Mouse (Mus musculus): ENCODE results near the gene Utp4. TPM values are rescaled to one million over a fixed set of nuclear protein-coding genes. Genes with fewer than 3 reads are reported as not detected.
"Not testable (repeated sequence)": the region's sequence is repeated elsewhere in the genome, so short reads cannot be mapped to it uniquely, and the experiment has no call there.

Utp4 gene
- total RNA-seq, 4 experiments from 2014 or later, result 20.2 to 23.0 (median 21.6) TPM

DNA sequence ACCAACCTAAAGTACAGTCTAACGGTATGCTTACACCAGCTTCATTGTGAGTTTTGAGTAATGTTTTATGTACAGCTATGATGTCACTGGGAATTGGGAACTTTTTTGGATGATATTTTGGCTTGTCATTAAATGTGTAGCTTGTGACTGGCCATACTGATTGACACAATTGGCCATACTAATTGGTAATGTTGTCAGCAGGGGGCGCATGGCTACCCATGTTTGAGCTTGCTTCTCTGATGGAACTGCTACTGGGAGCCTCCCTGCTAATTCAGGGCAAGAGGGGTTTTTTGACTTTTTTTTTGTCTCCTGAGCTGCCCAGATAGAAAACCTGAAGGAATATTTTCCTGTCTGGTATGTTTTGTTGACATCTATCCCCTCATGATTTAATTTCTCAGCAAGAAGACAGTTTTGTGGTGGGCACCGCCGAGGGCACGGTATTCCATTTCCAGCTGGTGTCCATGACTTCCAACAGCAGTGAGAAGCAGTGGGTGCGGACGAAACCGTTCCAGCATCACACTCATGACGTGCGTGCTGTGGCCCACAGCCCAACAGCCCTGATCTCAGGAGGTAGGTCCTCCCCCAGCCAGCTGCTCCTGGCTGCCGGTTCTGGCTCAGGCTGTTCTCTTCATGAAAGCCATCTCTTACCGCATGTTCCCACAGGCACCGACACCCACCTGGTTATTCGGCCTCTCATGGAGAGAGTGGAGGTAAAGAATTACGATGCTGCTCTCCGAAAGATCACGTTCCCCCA is 12.5 kb downstream of the Utp4 start:
- peak; percentile 72 for DNase-seq (ENCODE audit: low spot score)

DNA sequence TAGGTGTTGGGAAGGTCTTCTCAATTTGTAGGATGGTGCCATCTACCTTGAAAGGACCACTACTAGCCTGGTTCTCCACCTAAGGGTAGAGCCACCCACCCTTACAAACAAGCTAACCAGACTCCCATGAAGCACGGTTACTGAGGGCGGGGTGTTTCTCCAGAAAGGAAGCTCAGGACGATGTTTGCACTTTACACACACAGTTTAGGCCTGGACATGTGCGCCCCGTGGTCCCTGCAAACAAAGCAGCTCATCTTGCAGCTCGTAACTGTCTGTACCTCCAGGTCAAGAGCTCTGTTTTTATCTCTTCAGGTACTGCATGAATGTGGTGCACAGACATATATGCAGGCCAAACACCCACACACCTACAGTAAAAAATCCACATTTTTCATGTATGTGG is 13.2 kb downstream of the Utp4 start:
- no peak for DNase-seq (ENCODE audit: low spot score)

DNA sequence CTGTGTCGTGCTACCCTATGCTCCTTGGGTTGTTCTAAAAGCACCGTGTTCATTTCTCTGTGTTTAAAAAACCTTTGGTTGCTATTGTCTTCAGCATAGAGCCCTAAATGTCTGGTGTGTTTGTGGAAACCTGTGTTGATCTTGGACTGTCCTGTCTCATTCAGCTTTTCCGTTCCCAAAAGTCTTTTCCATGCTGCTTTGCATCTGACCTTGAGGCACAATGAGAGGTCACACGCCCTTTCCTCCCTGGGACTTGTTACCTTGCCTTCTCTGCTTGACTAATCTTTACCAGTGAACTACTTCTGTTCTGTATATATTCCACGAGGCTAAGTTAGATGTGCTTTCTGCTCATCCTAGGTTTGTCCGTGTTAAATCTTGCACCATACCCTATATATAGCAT is 14.0 kb downstream of the Utp4 start:
- DNase-seq (ENCODE audit: low spot score), result no peak

DNA sequence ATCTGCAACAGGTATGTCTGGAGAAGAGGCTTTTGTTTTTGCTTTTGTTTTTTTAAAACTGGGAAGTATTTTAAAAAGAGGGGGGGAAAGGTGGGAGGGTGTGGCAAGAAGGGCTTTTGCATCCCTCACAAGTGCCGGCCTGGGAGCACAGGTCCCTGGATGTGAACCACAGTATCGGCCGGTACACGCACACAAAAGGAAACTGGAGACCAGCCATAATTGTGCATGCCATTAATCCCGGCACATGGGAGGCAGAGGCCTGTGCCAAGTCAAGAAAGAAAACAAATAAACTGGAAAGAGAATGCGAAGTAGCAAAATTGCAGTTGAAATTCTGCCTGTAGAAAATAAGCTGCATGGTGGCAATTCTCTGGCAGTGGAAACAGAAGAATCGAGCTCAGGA is 14.9 kb downstream of the Utp4 start:
- DNase-seq (ENCODE audit: low spot score), result no peak

DNA sequence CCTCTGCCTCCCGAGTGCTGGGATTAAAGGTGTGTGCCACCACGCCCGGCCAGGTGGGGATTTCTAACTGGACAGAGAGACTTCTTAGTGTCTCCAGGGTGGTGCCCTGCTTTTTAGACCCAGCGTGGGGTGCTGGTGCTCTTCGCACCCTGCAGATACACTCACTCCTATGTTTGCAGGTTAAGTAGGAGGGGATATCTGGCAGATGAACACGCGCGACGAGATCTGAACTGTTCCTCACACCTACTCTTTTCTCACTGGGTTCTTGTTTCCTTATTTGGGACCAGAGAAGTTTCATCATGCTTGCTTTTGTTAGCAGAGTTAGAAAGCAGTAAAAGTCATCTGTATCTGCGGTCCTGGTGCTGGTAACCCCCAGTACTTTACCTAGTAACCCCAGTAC is 20.2 kb downstream of the Utp4 start:
- no peak for DNase-seq (ENCODE audit: low spot score)

DNA sequence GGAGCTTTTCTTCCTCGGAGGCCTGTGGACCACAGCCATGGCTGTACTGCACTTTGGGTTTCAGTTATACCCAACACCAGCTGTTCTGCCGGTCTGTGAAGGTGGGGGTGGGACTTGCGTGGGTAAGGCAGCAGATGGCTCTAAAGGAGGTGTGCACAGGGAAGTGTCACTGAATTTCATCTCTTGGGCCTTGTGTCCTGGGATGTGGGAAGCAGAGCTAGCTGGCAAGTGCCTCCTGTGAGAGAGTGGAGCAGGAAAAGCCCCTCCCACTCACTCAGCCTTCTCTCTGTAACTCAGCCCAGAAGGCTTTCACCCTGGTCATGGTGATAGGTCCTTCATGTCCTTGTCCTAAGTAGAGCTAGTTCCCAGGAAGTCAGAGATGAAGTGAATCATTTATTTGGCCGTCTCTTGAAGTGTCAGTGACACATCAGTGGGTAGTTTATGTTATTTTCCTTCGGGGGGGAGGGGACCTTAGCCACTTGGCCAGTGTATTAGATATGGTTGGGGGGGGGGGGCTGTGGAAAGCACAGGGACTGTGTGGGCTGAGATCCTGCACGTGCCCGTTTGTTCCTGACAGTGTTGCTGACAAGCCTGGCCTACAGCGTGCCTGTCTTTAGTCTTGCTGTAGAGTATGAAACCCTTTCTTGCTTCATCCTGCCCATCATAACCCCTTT is 26.4 kb downstream of the Utp4 start:
- no peak for DNase-seq (ENCODE audit: low spot score)

DNA sequence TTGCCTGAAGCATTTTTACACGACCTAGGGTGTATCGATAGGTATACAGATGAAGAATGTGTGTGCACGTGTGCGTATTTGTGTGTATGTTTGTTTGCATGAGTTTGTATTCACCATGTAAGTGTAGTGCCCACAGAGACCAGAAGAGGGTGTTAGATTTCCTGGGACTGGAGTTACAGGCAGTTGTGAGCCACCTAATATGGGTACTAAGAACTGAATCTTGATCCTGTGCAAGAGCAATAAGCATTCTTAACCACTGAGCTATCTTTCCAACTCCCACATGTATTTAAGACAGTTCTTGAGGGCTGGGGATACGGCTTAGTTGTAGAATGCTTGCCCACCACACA is 26.9 kb downstream of the Utp4 start:
- no peak for DNase-seq (ENCODE audit: low spot score)

DNA sequence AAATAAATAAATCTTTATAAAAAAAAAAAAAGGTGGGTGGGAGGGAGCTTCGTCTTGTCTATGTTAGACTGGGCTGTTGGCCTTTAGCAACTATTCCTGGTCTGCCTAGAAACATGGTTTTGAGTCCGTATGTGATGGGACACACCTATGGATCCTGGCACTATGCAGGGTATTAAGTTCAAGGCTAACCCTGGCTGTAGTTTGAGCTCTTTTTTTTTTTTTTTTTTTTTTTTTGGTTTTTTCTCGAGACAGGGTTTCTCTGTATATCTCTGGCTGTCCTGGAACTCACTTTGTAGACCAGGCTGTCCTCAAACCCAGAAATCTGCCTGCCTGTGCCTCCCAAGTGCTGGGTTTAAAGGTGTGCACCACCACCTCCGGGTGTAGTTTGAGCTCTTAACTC is 30.6 kb downstream of the Utp4 start:
- DNase-seq (ENCODE audit: low spot score), result no peak

DNA sequence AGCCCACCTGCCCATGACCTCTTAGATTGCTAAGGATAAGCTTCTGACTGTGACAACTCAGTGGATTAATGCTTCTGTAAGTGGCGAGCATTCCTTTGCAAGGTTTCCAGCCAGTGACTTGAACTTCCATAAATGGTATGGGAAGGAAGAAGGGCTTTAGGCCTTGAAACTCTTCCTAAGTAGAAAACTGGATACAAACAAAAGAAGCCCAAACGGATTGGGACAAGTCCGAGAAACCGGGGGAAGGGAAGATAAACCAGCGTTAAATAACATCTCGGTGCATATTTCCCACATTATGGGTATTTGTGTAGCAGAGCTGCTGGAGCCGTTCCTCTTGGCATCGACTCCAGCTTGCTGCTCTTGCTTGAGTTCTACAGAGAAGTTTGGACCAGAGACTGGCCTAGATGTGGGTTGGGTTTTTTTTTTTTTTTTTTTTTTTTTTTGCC is 31.5 kb downstream of the Utp4 start:
- DNase-seq (ENCODE audit: low spot score), result no peak

DNA sequence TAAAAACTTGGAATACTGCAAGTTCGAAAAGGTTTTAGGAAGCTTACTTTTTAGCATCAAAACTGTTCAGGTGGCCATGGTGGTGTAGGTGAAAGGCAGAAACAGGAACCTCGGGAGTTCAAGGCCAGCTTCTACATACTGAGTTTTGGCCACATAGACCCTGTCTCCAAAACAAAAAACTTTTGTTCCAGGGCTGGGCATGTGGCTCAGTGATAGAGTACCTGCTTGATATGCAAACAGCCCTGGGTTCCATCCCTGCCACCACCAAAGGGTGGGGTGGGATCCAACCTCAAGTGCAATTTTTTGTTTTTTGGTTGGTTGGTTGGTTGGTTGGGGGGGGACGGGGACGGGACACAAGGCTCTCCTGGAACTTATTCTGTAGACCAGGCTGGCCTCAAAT is 32.0 kb downstream of the Utp4 start:
- DNase-seq (ENCODE audit: low spot score), result no peak

DNA sequence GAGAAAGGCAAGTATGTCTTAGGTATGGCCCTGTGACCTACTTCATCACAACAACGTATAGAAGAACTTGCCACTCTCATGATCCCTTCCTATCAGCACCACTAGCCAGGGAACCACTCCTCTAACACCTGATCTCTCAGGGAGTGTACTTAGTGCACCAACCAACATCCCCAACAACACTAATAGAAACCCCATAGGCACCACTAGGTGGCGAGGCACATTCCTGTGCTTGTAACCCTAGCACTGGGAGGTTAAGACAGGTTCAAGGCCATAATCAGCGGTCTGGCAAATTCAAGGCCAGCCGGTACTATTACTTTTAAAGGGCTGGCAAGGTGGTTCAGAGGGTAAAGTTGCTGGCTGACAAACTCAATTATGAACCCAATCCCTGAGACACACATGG is 33.8 kb downstream of the Utp4 start:
- no peak for DNase-seq (ENCODE audit: low spot score)

DNA sequence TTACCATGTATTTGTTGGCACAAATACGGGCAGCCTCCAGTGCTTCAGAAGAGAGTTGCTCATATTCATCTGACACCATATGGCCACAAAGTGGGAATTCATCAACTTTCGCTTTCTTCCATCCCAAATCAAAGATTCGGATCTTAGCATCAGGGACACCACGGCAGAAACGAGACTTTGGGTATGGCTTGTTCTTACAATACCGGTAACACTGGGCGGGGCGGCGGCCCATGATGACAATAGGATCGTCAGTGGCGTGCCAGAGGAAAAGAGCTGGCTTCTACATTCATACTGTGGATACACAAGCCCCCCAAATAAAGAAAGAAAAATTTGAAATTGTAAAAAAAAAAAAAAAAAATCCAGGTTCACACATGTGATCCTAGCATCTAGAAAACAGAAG is 34.7 kb downstream of the Utp4 start:
- DNase-seq (ENCODE audit: low spot score), result not testable (repeated sequence)

DNA sequence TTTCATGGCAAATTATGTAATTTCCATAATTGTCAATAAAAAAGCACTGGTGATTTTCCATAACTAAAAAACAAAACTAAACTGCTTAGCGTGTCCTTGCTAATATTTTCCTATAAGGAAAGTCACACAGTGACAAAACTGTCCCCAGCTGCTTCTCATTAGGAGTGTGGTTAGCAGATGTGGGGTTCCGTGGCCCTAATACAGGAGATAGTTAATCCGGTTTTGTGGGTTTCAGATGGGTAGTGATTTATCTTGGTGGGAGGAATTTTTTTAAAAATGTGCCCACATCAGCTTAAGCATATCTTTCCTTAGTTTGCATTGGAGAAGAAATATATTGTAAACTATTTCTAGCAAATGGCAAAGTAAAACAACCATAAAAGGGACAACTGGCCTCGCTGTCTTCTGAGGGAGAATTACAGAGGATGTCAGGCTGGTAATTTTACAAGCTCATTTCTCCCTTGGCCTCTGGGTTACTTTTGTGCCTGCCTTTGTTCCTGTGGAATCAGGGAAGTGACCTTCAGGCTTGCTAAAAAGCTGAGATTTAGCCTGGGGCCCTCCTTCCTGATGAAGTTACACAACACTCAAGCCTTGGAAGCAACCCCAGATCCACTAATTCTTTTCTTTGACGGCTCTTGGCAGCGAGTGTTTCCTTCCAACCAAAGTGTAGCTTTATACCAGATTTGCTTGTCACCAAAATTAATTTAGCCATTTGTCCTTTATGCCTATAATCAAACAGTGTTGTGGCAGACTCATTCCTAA is 35.9 kb downstream of the Utp4 start:
- peak; percentile 83 for DNase-seq (ENCODE audit: low spot score)

DNA sequence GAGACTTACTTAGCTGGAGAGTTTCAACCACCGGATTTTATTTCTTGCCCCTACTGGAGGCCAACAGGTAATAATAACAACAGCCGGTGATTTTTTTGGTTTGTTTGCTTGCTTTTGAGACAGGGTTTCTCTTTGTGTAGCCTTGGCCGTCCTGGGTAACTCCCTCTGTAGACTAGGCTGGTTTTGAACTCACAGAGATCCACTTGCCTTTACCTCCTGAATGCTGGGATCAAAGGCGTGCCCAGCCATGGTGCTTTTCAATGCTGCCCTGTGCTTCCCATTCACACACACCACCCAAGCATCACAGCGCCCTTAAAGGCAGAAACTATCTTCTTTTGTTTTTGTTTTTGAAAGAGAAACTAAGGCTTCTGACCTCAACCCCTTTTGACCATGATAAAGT is 36.5 kb downstream of the Utp4 start:
- no peak for DNase-seq (ENCODE audit: low spot score)

DNA sequence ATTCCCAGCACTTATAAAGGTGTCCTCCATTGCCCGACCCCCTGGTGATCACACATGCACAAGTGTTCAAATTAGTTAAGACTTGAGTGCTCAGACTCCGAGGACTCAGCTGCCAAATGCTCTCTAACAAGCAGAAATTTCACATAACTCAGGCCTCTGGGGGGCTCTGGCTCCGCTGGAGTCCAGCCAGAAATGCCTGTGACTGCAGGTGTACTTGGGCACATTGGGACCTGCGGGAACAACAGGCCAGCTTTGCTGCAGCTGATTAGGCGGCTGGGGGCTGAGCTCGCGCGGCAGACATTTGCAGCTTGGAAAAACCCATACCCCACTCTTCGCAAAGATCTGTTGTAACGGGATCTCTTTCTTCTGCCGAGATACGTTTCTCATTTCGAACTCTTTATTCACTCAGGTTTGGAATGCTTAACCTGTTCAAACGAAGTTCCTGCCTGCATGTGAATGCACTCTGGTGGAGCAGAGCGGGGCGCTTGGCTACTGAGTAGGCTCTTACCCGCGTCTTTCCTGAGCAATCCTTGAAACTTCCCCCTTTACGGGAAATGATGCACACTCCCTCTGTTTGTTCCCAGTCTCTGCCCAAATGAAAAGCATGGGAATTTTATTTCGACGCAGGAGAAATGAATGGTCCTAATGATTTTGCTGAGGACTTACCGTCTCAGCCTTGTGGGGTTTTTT is 39.1 kb downstream of the Utp4 start:
- DNase-seq (ENCODE audit: low spot score), result no peak

DNA sequence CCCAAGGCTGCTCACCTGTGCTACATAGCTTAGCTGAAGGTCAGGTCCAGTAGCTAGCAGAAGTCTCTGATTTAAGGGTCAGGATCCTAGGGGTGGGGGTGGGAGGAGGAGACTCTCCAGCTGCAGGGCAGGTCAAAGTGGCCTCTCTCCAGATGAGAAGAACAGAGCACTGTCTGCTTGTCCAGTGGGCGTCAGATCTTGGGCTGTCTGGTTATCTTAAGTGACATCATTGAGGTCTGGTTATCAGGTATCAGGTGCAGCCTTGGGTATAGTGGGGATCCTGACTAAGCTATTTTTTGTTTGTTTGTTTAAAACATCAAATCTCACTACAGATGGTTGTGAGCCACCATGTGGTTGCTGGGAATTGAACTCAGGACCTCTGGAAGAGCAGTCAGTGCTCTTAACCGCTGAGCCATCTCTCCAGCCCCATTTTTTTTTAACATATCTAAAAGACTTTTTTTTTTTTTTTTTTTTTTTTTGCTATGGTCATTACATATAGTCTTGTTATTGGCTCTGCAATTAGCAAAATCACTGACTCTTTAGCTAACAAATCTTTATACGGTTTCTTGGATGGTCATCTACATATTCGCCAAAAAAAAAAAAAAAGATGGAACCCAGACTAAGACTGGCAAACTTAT is 40.2 kb downstream of the Utp4 start:
- no peak for DNase-seq (ENCODE audit: low spot score)

DNA sequence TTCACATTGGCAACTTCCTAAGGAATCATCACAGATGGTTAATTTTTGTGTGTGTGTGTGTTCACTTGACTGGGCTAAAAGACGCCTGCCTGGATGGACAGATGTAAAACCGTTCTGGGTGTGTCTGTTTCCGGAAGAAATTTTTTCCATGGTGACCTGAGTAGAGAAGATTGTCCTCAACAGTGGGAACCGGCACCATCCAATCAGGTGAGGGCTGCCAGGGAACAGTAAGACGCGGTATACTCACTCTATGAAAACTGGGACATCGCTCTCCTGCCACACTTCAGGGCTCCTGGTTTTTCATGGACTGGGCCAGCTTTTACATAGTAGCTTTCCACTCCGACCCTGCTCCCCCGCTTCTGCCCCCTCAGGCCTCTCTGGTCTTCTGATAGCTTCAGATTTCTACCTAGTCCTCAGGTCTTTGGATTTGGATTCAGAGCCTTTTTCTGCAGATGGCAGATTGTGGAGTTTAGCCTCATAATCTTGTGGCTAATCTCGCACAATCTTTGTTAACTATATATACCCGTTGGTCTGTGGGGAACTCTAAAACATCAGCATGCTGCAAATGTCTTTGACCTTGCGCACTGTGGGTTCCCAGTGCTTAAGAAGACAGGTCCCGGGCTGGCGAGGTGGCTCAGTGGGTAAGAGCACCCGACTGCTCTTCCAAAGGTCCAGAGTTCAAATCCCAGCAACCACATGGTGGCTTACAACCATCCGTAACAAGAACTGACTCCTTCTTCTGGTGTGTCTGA is 41.0 kb downstream of the Utp4 start:
- no peak for DNase-seq (ENCODE audit: low spot score)

DNA sequence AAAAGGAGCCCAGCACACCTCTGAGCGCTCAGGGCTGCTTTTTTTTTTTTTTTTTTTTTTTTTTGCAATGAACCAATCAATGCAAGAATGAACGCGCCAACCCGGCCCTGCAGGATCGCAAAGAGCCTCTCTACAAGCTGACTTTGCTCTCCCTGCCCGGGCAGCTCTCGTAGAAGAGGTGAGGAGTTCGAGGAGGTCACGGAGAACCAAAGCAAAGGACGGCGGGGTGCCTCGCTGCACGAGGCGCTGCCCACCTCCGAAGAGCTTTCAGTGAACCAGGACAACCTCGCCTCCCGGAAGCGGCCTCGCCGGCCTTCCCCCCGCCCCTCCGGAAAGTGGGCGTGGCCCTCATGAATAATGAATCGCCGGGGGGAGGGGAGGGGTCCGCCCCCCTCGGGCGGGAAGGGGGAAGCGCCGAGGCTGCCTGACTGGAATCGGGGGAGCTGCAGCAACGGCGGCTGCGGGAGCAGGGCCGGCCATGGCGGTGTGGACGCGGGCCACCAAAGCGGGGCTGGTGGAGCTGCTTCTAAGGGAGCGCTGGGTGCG is 42.0 kb downstream of the Utp4 start, which contains the start of gene Sntb2:
Gene Sntb2 (plus strand): TSS at position 427 of the 546 bp plus-strand sequence.
- peak; percentile 88 for DNase-seq (ENCODE audit: low spot score)

DNA sequence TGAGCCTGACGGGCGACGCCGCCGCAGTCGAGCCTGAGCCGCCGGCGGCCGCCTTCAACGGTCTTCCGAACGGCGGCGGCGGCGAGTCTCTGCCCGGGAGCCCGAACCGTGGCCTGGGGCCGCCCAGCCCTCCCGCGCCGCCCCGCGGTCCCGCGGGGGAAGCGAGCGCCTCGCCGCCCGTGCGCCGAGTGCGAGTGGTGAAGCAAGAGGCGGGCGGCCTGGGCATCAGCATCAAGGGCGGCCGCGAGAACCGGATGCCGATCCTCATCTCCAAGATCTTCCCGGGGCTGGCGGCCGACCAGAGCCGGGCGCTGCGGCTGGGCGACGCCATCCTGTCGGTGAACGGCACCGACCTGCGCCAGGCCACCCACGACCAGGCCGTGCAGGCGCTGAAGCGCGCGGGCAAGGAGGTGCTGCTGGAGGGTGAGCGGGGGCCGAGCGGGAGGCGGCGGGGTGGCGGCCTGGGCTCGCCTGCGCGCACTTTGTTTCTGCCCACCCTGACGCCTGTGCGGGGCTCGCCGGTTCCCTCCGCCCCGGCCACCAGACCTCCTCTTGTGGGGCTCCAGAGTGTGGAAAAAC is 42.6 kb downstream of the Utp4 start:
- DNase-seq (ENCODE audit: low spot score), result no peak

DNA sequence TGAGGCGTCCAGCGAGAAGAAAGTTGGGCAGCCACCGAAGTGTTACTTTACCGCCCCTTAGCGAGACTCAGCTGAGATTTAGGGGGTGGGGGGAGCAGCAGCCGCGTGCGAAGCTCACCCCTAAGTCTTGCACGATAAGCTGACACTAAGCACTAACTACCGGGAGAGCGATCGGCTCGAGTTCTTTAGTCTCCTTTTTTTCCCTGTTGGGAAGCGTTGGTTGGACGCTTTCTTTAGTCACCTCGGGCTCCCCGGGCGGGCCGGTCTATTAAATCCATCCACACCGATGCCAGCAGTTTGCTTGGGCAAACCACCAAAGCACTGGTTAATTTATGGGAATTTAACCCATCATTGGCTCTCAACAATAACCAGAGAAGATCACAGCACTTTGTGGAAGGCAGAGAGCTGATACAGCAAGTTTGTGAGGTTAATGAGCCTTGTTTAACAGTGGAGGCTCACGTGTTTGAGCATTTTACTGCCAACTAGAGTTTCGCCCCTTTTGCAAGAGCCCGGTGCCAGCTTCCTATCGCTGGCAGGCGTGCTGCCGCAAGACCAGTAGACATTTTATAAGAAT is 43.1 kb downstream of the Utp4 start:
- DNase-seq (ENCODE audit: low spot score), result no peak

Measured in heart, adult 8-10 months (tissue).